Mouse (Mus musculus): ENCODE measurements at regions not wholly inside any gene's neighbourhood (a gene's known extent, or its start where the extent isn't known, plus 50 kb on each side); places are given as distances from the start of the nearest gene placed in this dataset.
"Not testable (repeated sequence)": the region's sequence is repeated elsewhere in the genome, so short reads cannot be mapped to it uniquely, and the experiment has no call there.

GRCm38 (mm10) chr12:98144464-98144863 lies 114.8 kb downstream of the Galc start:
- DNase-seq (ENCODE audit: low spot score) = no peak

- no peak for DNase-seq (ENCODE audit: low spot score)
These were observed 116.1 kb downstream of the Galc start for GRCm38 (mm10) chr12:98143170-98143569.

DNA sequence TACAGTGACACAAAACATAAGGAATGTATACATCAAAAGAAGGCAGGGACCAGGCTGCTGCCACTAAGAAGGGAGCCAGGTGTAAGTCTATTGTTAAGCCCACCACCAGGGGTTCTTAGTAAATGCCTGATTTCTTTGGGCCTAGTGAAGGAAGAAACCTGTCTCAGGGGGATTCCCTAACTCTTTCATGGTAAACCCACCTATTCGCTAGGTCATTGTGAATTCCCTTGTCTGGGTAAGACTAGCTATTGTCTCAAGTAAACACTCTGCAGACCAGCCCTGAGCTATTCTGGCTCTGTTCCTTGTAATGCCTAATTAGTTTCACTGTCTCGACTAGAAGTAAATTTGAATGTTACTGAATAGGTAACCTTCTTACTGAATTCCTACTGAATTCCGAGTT lies 119.4 kb downstream of the Galc start:
- not testable (repeated sequence) for DNase-seq (ENCODE audit: low spot score)

GRCm38 (mm10) chr12:98131276-98131675 lies 128.0 kb downstream of the Galc start:
- DNase-seq (ENCODE audit: low spot score) = no peak

DNA sequence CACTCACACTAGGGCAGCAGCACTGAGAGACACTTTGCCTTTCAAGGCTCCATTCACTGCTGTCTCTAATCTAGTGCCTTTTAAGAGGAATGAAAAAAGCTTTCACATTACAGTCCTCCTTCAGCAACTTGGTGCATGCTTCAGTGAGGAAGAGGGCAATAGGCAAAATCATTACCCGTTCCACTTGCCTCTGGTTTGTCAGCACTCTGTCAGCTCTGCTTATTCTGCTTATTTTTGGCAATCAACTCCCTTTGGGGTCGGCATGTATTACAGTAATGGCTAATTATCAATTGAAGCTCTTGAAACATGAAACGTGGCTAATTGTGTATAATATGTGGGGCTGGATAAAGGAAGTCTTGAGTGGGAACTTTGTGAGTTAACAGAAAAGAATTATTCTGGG lies 135.7 kb downstream of the Galc start:
- no peak for DNase-seq (ENCODE audit: low spot score)

GRCm38 (mm10) chr12:98108039-98108438 lies 151.2 kb downstream of the Galc start:
- DNase-seq (ENCODE audit: low spot score) = no peak

DNA sequence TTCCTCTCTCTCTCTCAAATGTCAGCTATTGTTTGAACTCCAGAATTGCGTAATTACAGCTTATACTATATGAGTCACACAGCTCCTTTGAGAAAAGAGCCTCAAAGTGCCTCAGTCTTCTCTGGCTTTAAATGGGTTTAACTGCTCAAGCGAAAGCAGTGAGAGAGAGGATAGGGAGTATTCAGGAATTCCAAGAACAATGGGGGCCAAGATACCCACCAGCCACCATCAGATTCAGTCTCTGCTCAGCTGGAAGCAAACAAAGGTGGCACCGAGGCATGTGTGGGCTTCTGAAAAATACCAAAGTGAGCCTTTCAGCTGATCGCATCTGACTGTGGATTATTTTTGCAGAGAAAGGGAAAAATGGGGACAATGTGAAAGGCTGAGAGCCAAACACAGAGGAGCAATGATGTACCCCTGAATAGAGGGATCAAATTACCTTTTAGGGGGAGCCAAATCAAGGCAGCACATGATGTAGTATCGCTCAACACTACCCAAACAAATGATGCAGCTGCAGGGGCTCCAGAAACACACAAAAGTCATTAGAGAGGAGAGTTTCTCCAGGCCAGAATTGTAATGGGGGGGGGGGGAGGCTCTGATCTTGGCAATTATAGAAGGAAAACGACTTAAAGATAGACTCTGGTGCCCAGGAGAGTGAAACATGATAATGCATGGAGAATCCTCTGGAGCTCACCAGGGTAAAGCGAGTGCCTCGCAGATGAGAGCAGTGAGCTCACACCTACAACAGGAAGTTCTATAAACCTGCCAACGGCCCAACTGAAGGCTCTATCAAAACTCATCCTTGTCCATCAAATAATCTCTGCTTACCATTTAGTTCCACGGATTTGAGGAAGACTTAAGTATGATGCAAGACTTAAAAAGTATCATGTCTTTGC lies 152.2 kb downstream of the Galc start:
- no peak for DNase-seq (ENCODE audit: low spot score)

DNA sequence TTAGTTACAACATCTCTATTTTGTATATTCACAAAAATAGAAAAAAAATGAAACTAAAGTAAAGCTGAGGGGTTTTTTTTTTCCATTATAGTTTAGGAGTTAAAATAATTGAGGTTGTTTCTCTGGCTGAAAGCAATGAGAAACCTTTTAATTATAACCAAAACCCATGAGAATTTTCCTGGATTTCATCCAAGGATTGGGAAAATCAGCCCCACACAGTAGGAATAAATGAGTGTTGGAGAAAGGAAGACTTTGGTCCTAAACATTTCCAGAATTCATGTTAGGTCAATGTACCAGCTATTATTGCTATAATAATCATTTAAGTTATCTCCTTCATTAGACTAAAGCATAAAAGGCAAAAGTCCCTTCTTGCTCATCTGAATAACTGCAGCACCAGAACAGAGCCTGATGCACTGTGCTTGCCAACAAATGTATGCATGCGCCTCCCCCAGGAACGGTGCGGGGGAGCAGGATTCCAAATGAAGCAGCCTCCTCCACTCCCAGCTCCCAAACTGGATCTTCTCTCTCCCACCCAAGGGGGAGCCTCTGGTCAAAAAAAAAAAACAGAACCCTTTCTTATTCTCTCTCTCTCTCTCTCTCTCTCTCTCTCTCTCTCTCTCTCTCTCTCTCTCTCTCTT lies 153.0 kb downstream of the Galc start:
- DNase-seq (ENCODE audit: low spot score) = no peak

DNA sequence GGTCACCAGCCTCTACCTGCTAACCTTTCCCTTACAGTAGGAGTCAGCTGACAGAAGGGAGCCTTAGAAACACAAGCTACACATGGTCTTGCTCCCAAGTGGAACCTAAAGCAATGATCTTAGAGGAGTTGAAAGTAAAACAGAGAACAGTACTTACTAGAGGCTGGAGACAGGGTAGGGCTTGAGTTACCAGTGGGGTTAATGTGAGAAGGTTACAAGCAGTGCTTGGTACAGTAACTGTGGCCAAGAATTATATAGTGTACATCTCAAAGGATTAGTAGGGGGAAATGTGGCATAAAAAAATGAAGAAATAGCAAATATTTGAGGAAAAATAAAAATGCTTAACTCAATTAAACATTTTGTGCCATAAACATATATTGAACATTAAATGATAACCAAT lies 153.5 kb downstream of the Galc start:
- no peak for DNase-seq (ENCODE audit: low spot score)

GRCm38 (mm10) chr12:98090171-98090570 lies 169.1 kb downstream of the Galc start:
- no peak for DNase-seq (ENCODE audit: low spot score)

GRCm38 (mm10) chr12:98078351-98078750 lies 180.9 kb downstream of the Galc start:
- DNase-seq (ENCODE audit: low spot score) = no peak

GRCm38 (mm10) chr12:98075580-98075979 lies 183.7 kb downstream of the Galc start:
- DNase-seq (ENCODE audit: low spot score) = no peak

- DNase-seq (ENCODE audit: low spot score) = no peak
These were observed 190.1 kb downstream of the Galc start for GRCm38 (mm10) chr12:98069110-98069509.

GRCm38 (mm10) chr12:98059419-98060180 lies 199.7 kb downstream of the Galc start:
- DNase-seq (ENCODE audit: low spot score) = no peak

DNA sequence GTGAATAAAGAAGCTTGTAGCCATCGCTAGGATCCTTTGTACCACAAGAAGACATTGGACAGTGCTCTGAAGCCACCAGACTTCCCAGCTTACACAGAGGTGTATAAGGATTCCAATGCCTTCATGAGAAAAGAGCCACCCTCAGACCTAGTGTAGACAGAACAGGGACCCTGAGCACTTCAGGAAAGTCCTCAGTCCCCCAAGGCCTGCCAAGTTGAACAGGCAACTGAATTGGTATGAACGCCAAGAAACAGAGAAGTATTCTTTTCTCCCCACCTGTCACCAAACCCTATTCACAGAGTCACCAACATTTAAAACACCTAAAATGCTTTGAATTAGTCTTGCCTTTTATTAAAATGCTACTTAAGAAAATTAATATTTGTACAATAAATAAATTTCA lies 200.3 kb downstream of the Galc start:
- no peak for DNase-seq (ENCODE audit: low spot score)

GRCm38 (mm10) chr12:98050934-98051333 lies 208.3 kb downstream of the Galc start:
- no peak for DNase-seq (ENCODE audit: low spot score)

GRCm38 (mm10) chr12:98050500-98050899 lies 208.8 kb downstream of the Galc start:
- no peak for DNase-seq (ENCODE audit: low spot score)

DNA sequence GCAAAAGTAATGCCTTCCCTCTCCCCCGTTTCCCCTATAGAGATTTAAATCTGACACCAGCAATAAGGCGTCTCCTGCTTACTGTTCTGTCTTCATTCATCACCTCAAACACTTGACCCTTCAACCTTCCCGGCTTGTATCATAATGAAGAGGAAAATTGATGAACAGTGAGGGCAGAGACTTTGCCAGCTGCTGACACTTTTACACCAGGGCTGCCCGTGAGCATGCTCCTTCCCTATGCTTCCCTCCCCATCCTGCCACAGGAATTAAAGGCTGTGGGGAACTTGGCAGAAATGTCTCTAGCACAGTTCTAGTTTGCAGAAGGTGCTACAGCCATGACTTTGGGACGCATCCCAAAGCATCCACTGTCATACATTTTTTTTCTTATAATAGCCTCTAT lies 209.2 kb downstream of the Galc start:
- DNase-seq (ENCODE audit: low spot score) = no peak

GRCm38 (mm10) chr12:98047765-98048164 lies 211.5 kb downstream of the Galc start:
- no peak for DNase-seq (ENCODE audit: low spot score)

DNA sequence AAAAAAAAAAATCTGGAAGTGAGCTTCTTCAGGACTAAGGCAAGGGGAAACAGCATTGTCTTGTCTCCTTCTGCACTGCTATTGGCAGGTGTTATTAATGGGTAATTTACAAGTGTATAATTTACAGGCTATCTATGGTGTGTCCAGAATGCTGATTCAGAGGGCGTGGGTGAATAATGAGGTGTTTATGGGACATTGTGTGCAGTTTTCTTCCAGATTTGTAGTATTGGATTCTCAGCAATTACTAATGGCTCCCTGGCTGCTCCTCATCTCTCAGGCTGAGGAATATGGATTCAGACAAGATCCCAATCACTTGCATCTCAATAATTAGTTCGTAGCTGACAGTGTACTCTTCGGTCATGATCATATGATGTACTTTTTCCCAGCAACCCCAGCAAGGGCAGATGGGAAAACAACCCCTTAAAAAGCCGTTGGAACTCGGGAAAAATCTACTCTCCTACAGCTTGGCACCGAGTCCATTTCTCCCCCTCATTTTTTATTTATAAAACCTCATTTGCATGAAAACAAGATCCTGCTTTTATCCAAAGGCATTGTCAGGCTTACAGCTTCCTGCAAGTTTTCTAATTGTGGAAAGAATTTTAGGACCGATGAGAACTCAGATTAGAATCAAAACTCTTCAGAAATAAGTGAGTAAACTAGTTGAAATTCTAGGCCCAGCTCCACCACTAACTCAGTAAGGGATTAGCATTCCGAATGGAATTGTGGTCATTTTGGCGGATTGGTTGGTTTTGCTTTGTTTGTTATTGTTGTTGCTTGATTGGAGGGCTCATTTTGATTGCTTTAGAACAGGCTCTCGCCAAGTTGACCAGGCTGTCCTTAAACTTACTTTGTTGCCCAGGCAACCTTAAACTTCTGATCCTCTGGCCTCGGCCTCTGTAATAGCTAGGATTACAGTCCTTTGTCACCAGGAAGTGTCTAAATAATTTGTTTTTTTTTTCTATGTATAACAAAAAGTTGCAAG lies 212.5 kb downstream of the Galc start:
- no peak for DNase-seq (ENCODE audit: low spot score)

- no peak for DNase-seq (ENCODE audit: low spot score)
These were observed 213.3 kb downstream of the Galc start for GRCm38 (mm10) chr12:98045784-98046458.

All from c-Kit-positive CD71-positive TER-119-positive erythroid progenitor cells, embryonic 14.5 days (primary cell).